Mouse (Mus musculus) liver, embryonic 16.5 days (tissue): ENCODE data around the gene Pfdn5. TPM values are rescaled to one million over a fixed set of nuclear protein-coding genes. Genes with fewer than 3 reads are reported as not detected.
A peak's percentile ranks its signal among the peaks of the same experiment; 100 is the strongest.
"Not testable (repeated sequence)": the region's sequence is repeated elsewhere in the genome, so short reads cannot be mapped to it uniquely, and the experiment has no call there.

Experiments
- ATAC-seq: fragments of 200-750 bp; cut with Nextera tagmentation; 2 replicates; pipeline ENCODE4 v1.8.0; 2017; ENCODE audit warnings: low read depth, mild to moderate bottlenecking, moderate number of reproducible peaks, moderate library complexity
- H3K27ac ChIP-seq: fragments of 300-500 bp; sonication (generic); 2 replicates; pipeline ENCODE4 v1.5.1; 2014; ENCODE audit warnings: mild to moderate bottlenecking, low read length
- H3K27me3 ChIP-seq: fragments of 300-500 bp; sonication (generic); 2 replicates; pipeline ENCODE4 v1.6.1; 2014; ENCODE audit warnings: low read depth, low read length, mixed read lengths; ENCODE audit not compliant: control insufficient read depth, insufficient read depth
- H3K36me3 ChIP-seq: fragments of 300-500 bp; sonication (generic); 2 replicates; pipeline ENCODE4 v1.6.1; 2014; ENCODE audit warnings: mild to moderate bottlenecking; ENCODE audit not compliant: control insufficient read depth, insufficient read depth
- H3K4me1 ChIP-seq: fragments of 300-500 bp; sonication (generic); 2 replicates; pipeline ENCODE4 v1.6.1; 2014; ENCODE audit warnings: low read depth, low read length, mixed read lengths; ENCODE audit not compliant: control insufficient read depth
- H3K4me2 ChIP-seq: fragments of 300-500 bp; sonication (generic); 2 replicates; pipeline ENCODE4 v1.6.1; 2014; ENCODE audit warnings: low read depth, low read length, mixed read lengths
- H3K4me3 ChIP-seq: fragments of 300-500 bp; sonication (generic); 2 replicates; pipeline ENCODE4 v1.5.1; 2014; ENCODE audit warnings: low read depth, mild to moderate bottlenecking, low read length
- H3K9ac ChIP-seq: fragments of 300-500 bp; sonication (generic); 2 replicates; pipeline ENCODE4 v1.6.1; 2014; ENCODE audit warnings: low read depth, low read length
- H3K9me3 ChIP-seq: fragments of 300-500 bp; sonication (generic); replicated peaks from 2 replicates; pipeline ENCODE4 v1.6.1; 2016; ENCODE audit warnings: low read length; ENCODE audit not compliant: control insufficient read depth
- WGBS: fragments of 180-500 bp; shearing (Covaris S2); extraction: QIAGEN DNeasy Blood & Tissue Kit; methylation state at CpG from one replicate; pipeline ENCODE4 v1.1.7; 2014; ENCODE audit not compliant: insufficient replicate concordance; 5-methylcytosine and 5-hydroxymethylcytosine counted together
- polyA plus RNA-seq: library from polyadenylated mRNA; unstranded; fragments of >200 nt; fragmentation: Nextera tagmentation; extraction: Ambion mirVana; gene quantifications from 2 replicates; pipeline ENCODE4 v1.2.1, GENCODE M21; 2015

Pfdn5 gene
- polyA plus RNA-seq, 1 experiment from 2014 or later: 107 TPM

- H3K27ac ChIP-seq: no peak overlapping the region
- H3K4me1 ChIP-seq: peaks cover 12% of the 10 kb centered on the region
- H3K27me3 ChIP-seq: no peaks in the 10 kb centered on the region
- no peak overlapping the region for H3K9ac ChIP-seq
- ATAC-seq: no peak
- H3K36me3 ChIP-seq: peaks cover 36% of the 10 kb centered on the region
- H3K4me3 ChIP-seq: peak overlapping the region; percentile 69; the same call in 1 of the 2 replicates
- H3K4me2 ChIP-seq: peak overlapping the region; percentile 71
- H3K9me3 ChIP-seq: no peaks in the 10 kb centered on the region
- WGBS: 71% methylated on average over 12 of the region's 12 CpGs
These were observed 1.1 kb upstream of the Pfdn5 start for GRCm38 (mm10) chr15:102324654-102325473.

GRCm38 (mm10) chr15:102326892-102327291, 976 bp downstream of the Pfdn5 start:
- ATAC-seq: no peak
- Histone ChIP-seq H3K4me2 (peak overlapping the region; percentile 71), H3K9me3 (no peaks in the 10 kb centered on the region), H3K27me3 (no peaks in the 10 kb centered on the region), H3K4me3 (peak overlapping the region; percentile 69), H3K9ac (peak overlapping the region; percentile 70), H3K27ac (no peak overlapping the region), H3K36me3 (peaks cover 29% of the 10 kb centered on the region), H3K4me1 (peaks cover 16% of the 10 kb centered on the region)
- WGBS: 47% methylated on average over 8 of the region's 8 CpGs

- Histone ChIP-seq H3K9me3 (no peaks in the 10 kb centered on the region), H3K4me2 (peak within 1 kb of the TSS; percentile 90), H3K27me3 (no peaks in the 10 kb centered on the region), H3K9ac (peak within 1 kb of the TSS; percentile 74), H3K27ac (peak within 1 kb of the TSS; percentile 78), H3K4me3 (peak within 1 kb of the TSS; percentile 76), H3K36me3 (peaks cover 22% of the 10 kb centered on the region), H3K4me1 (peaks cover 24% of the 10 kb centered on the region)
- WGBS: under 1% methylated on average over 30 of the region's 30 CpGs
- peak; percentile 84 for ATAC-seq
These were observed 5.7 kb downstream of the Pfdn5 start, which contains the start of gene Myg1 for GRCm38 (mm10) chr15:102331610-102332015. Gene Myg1, plus strand, starts transcription at chr15:102331709.

GRCm38 (mm10) chr15:102335254-102335653, 9.3 kb downstream of the Pfdn5 start:
- Histone ChIP-seq H3K4me1 (peaks cover 16% of the 10 kb centered on the region), H3K4me2 (no peak overlapping the region), H3K4me3 (no peak overlapping the region), H3K27ac (no peak overlapping the region), H3K36me3 (peaks cover 37% of the 10 kb centered on the region), H3K9me3 (no peaks in the 10 kb centered on the region), H3K27me3 (no peaks in the 10 kb centered on the region), H3K9ac (no peak overlapping the region)
- WGBS: 78% methylated on average over 8 of the region's 8 CpGs
- ATAC-seq: no peak

- ATAC-seq, H3K9ac ChIP-seq, H3K27me3 ChIP-seq, H3K4me3 ChIP-seq, H3K9me3 ChIP-seq, H3K4me2 ChIP-seq, H3K27ac ChIP-seq: not testable (repeated sequence)
- Histone ChIP-seq H3K4me1 (peaks cover 16% of the 10 kb centered on the region), H3K36me3 (peaks cover 36% of the 10 kb centered on the region)
- 77% methylated on average over 5 of the region's 5 CpGs for WGBS
These were observed 10.0 kb downstream of the Pfdn5 start for GRCm38 (mm10) chr15:102335925-102336324.

GRCm38 (mm10) chr15:102336946-102337345, 11.0 kb downstream of the Pfdn5 start:
- Histone ChIP-seq H3K27ac (no peak overlapping the region), H3K4me2 (no peak overlapping the region), H3K4me3 (no peak overlapping the region), H3K36me3 (peaks cover 36% of the 10 kb centered on the region), H3K4me1 (peaks cover 11% of the 10 kb centered on the region), H3K27me3 (no peaks in the 10 kb centered on the region), H3K9ac (no peak overlapping the region), H3K9me3 (no peaks in the 10 kb centered on the region)
- WGBS: 81% methylated on average over 4 of the region's 4 CpGs
- no peak for ATAC-seq

GRCm38 (mm10) chr15:102339612-102340011, 13.7 kb downstream of the Pfdn5 start:
- Histone ChIP-seq H3K9ac (no peak overlapping the region), H3K4me1 (no peaks in the 10 kb centered on the region), H3K27me3 (no peaks in the 10 kb centered on the region), H3K4me2 (no peak overlapping the region), H3K27ac (no peak overlapping the region), H3K36me3 (peaks cover 32% of the 10 kb centered on the region), H3K4me3 (no peak overlapping the region), H3K9me3 (no peaks in the 10 kb centered on the region)
- no peak for ATAC-seq
- 64% methylated on average over 5 of the region's 5 CpGs for WGBS

- Histone ChIP-seq H3K4me1 (no peaks in the 10 kb centered on the region), H3K27me3 (no peaks in the 10 kb centered on the region), H3K4me3 (no peak overlapping the region), H3K9me3 (no peaks in the 10 kb centered on the region), H3K9ac (no peak overlapping the region), H3K36me3 (peaks cover 39% of the 10 kb centered on the region), H3K27ac (no peak overlapping the region), H3K4me2 (no peak overlapping the region)
- WGBS: 4% methylated on average over 1 of the region's 1 CpGs
- ATAC-seq: no peak
These were observed 15.7 kb downstream of the Pfdn5 start for GRCm38 (mm10) chr15:102341580-102341979.

- WGBS: 86% methylated on average over 3 of the region's 3 CpGs
- no peaks in the 10 kb centered on the region for H3K9me3 ChIP-seq
- H3K4me1 ChIP-seq: no peaks in the 10 kb centered on the region
- H3K4me2 ChIP-seq: no peak overlapping the region
- H3K9ac ChIP-seq: no peak overlapping the region
- H3K27me3 ChIP-seq: no peaks in the 10 kb centered on the region
- ATAC-seq: no peak
- H3K4me3 ChIP-seq: no peak overlapping the region
- H3K27ac ChIP-seq: no peak overlapping the region
- H3K36me3 ChIP-seq: peaks cover 19% of the 10 kb centered on the region
These were observed 18.6 kb downstream of the Pfdn5 start for GRCm38 (mm10) chr15:102344490-102344889.
